Mouse (Mus musculus) heart, adult 2 months (tissue): ENCODE data around the gene Whamm. TPM values are rescaled to one million over a fixed set of nuclear protein-coding genes. Genes with fewer than 3 reads are reported as not detected.

ENCODE experiments used
- DNase-seq, 2 experiments: peaks; one replicate each; pipeline ENCODE4 v3.0.0; 2021
- H3K27ac ChIP-seq: fragments of 200-600 bp; 2 replicates; pipeline ENCODE4 v1.8.1; 2022
- H3K27me3 ChIP-seq: fragments of 200-500 bp; 2 replicates; pipeline ENCODE4 v1.6.1; 2012; ENCODE audit warnings: mild to moderate bottlenecking, low read length, inconsistent platforms, mixed read lengths; ENCODE audit not compliant: control insufficient read depth, insufficient read depth
- H3K36me3 ChIP-seq: fragments of 200-500 bp; 2 replicates; pipeline ENCODE4 v1.6.1; 2012; ENCODE audit warnings: low read length, inconsistent platforms; ENCODE audit not compliant: control insufficient read depth, insufficient read depth
- H3K4me1 ChIP-seq: fragments of 200-500 bp; 2 replicates; pipeline ENCODE4 v1.6.1; 2011; ENCODE audit warnings: low read length; ENCODE audit not compliant: control insufficient read depth, insufficient read depth
- H3K4me3 ChIP-seq: fragments of 200-600 bp; 2 replicates; pipeline ENCODE4 v1.8.1; 2022
- H3K79me2 ChIP-seq: fragments of 200-500 bp; replicated peaks from 2 replicates; pipeline ENCODE4 v1.6.1; 2012; ENCODE audit warnings: mild to moderate bottlenecking, inconsistent platforms, low read length, moderate library complexity, mixed read lengths; ENCODE audit not compliant: control insufficient read depth, insufficient read depth
- H3K9ac ChIP-seq: fragments of 200-500 bp; 2 replicates; pipeline ENCODE4 v1.6.1; 2012; ENCODE audit warnings: low read depth, mild to moderate bottlenecking, control low read depth, inconsistent platforms, low read length, mixed read lengths
- CTCF ChIP-seq: fragments of 200-600 bp; IDR thresholded peaks from 2 replicates; pipeline ENCODE4 v1.8.1; 2022; ENCODE audit warnings: antibody characterized with exemption, mild to moderate bottlenecking, moderate library complexity
- EP300 ChIP-seq: fragments of 200-500 bp; IDR thresholded peaks from 2 replicates; pipeline ENCODE4 v1.6.1; 2011; ENCODE audit warnings: low read depth, low read length, control low read depth; ENCODE audit not compliant: insufficient read depth
- POLR2A ChIP-seq: fragments of 200-500 bp; IDR thresholded peaks from 2 replicates; pipeline ENCODE4 v1.6.1; 2011; ENCODE audit warnings: mild to moderate bottlenecking, low read depth, low read length, control low read depth; ENCODE audit not compliant: insufficient read depth
- WGBS: fragments of 180-500 bp; shearing (Covaris S2); methylation state at CpG from one replicate; pipeline ENCODE4 v1.1.7; 2018; 5-methylcytosine and 5-hydroxymethylcytosine counted together
- intact Hi-C: fragments of 180-260 bp; cut with DNase I; formaldehyde crosslinking; loops from one replicate; pipeline ENCODE4 v1.15.1; 2025
- long read RNA-seq: library from polyadenylated mRNA; stranded (forward); transcript quantifications from one replicate; pipeline ENCODE4 v2.0.0, GENCODE M21; 2021
- polyA plus RNA-seq: library from polyadenylated mRNA; depleted of rRNA; stranded (reverse); fragments of >200 nt; gene quantifications from 2 replicates; pipeline ENCODE4 v1.2.3, GENCODE M21; 2012; rRNA removed
- total RNA-seq, 2 experiments: library from RNA; stranded (reverse); gene quantifications; 2 replicates each; pipeline ENCODE4 v1.2.3; 2021

The Whamm gene
- 1 to 10 TPM; 7.2 to 7.8 TPM for total RNA-seq
- 7.7 and 9.2 TPM in 2 replicates for polyA plus RNA-seq
- long read RNA-seq, partial matches to known transcripts, result 11 of 16 reads
- long read RNA-seq, other reads (novel, unspliced or antisense), result 2 of 16 reads

DNA sequence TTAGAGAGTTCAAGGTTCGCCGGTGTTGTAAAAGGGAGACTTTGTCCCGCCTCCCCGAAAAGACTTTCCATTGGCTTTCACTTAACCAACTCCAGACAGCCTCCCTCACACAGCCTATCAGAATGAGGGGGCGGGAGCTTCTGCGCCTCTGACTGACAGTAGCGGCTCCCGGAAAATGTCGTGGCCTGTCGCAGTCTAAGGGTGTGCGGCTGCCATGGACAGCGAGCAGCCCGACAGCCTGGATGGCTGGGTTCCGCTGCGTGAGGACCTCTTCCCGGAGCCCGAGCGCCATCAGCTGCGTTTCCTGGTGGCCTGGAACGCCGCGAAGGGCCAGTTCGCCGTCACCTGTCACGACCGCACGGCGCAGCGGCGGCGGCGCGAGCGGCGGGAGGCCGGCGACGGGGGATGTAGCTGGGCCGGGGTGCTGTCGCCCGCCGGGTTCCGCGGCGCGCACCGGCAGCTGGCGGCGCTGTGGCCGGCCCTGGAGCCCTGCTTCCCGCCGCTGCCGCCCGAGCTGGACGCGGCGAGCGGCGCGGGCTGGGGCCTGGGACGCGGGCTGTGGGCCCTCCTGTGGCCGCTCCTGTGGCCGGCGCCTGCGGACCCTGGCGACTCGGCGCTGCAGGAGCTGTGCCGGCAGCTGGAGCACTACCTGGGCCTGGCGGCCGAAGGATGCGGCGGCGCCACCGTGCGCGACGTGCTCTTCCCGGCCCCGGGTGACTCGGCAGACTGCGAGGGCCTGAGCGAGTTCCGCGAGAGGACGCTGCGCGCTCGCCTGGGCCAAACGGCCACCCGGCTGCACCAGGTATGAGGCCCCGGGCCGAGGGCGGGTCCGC is at the start of gene Whamm:
Gene Whamm, plus strand, starts transcription at position 159 of the 833 bp plus-strand sequence.
- H3K27me3 ChIP-seq, result no peaks in the 10 kb centered on the region
- H3K4me1 ChIP-seq, result peaks cover 12% of the 10 kb centered on the region
- H3K36me3 ChIP-seq, result peaks cover 8% of the 10 kb centered on the region
- intact Hi-C loops, result loop anchor here (1.0 to 10.0 kb wide), 3 partner anchors 48 to 407 kb away; partner anchors contain the start of gene Cpeb1
- DNase-seq, result peak; percentile 92 to 95
- peaks cover 9% of the 10 kb centered on the region for H3K79me2 ChIP-seq
- H3K27ac ChIP-seq, result peak within 1 kb of the TSS; percentile 94
- TF ChIP-seq CTCF, result peak; percentile 31
- 0 out of 2 replicates have a peak, but pooled peaks have one; percentile 64 for TF ChIP-seq EP300
- TF ChIP-seq POLR2A, result peak; percentile 97
- WGBS, result under 1% methylated on average over 84 of the region's 96 CpGs
- H3K9ac ChIP-seq, result peak within 1 kb of the TSS; percentile 98
- H3K4me3 ChIP-seq, result peak within 1 kb of the TSS; percentile 96

DNA sequence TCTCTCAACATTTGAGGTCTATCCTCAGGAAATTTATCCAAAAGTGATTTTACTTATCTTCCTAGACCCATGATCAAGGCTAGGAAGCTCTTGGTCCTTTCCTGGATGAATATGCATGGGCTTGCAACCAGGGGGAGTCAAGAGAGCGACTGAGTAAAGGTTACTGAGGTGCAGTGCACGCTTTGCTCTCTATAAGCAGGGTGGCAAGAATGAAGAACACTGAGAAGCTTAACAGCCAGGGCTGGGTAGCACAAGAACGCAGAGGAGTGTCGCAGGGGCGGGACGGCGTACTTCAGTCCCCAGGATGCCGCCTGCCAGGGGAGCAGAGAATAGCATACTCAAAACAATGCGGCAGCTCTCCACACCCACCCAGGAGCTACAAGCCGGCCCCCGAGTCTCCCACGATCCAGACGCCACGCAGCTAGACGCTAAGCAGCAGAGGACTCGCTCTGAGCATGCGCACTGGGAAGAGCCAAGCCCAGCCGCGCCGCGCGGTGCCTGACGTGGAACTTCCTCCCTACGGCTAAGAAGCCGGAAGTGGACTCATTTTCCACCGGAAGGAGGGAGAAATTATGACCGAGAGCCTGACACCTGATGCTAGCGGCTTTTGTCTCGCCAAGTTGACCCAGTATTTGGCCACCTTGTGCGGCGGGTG is 47.9 kb upstream of the Whamm start:
- peaks cover 3% of the 10 kb centered on the region for H3K36me3 ChIP-seq

DNA sequence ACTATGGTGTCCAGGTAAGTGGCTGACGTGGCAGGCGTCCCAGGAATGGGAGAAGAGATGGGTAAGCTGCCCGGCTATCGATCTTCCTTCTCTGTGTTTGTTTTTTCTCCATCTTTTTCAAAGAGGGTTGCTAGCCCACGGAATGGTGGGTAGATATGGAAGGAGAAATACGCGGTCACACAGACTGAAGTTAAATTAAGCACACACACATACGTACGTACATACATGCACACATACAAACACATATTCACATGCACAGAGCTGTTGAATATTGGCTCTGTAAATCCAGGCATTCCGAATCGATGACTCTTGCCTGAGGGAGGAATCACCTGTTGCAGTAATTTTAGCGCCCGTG is 47.4 kb upstream of the Whamm start:
- Histone ChIP-seq H3K79me2 (peaks cover 4% of the 10 kb centered on the region), H3K4me3 (peak overlapping the region; percentile 81), H3K36me3 (peaks cover 3% of the 10 kb centered on the region), H3K9ac (peak overlapping the region; percentile 71), H3K4me1 (peaks cover 3% of the 10 kb centered on the region; the same call in 1 of the 2 replicates), H3K27ac (peak overlapping the region; percentile 87), H3K27me3 (no peaks in the 10 kb centered on the region)
- 2% methylated on average over 13 of the region's 13 CpGs for WGBS
- intact Hi-C loops, result loop anchor here (1.0 to 5.0 kb wide), 2 partner anchors 48 to 176 kb away; partner anchors contain the start of genes Rps17 and Whamm
- TF ChIP-seq EP300, result no peak
- no peak for TF ChIP-seq POLR2A
- no peak for TF ChIP-seq CTCF
- DNase-seq, result no peak

More for the DNA sequence above, 47.9 kb upstream of the Whamm start:
- Histone ChIP-seq H3K9ac (peak overlapping the region; percentile 71), H3K4me1 (peaks cover 3% of the 10 kb centered on the region; the same call in 1 of the 2 replicates), H3K4me3 (peak overlapping the region; percentile 81), H3K79me2 (peaks cover 4% of the 10 kb centered on the region), H3K27me3 (no peaks in the 10 kb centered on the region), H3K27ac (peak overlapping the region; percentile 87)
- intact Hi-C loops, result loop anchor here (1.0 to 5.0 kb wide), 2 partner anchors 48 to 176 kb away; partner anchors contain the start of genes Rps17 and Whamm
- TF ChIP-seq CTCF (peak; percentile 43), EP300 (peak; percentile 84), POLR2A (peak; percentile 96)
- peak; percentile 87 to 92 for DNase-seq
- WGBS, result under 1% methylated on average over 31 of the region's 31 CpGs

DNA sequence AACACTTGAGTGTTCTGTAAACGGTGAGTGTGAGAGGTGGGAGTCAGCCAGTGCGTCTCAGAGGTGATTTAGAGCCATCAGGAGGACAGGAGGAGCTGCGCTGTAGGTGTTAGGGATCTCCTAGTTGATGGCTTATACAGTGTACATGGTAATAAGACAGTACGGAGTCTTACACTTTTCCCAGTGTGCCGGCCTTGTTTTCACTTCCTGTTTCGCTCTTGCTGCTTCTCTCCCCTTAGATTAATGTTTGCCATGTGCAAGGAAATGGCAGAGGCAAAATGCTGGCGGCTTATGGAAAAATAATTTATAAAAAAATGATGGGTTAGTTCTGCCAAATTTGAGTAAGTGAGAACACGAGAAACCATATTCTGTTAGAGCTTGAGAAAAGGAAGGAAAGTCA is 42.1 kb upstream of the Whamm start:
- Histone ChIP-seq H3K4me1 (peaks cover 1% of the 10 kb centered on the region; the same call in 1 of the 2 replicates), H3K27me3 (no peaks in the 10 kb centered on the region), H3K4me3 (no peak overlapping the region), H3K36me3 (peaks cover 3% of the 10 kb centered on the region), H3K27ac (no peak overlapping the region), H3K79me2 (peaks cover 4% of the 10 kb centered on the region), H3K9ac (no peak overlapping the region)
- TF ChIP-seq EP300, result no peak
- TF ChIP-seq CTCF, result no peak
- no peak for TF ChIP-seq POLR2A
- intact Hi-C loops, result no loop called here
- WGBS, result 85% methylated on average over 8 of the region's 8 CpGs
- no peak for DNase-seq

DNA sequence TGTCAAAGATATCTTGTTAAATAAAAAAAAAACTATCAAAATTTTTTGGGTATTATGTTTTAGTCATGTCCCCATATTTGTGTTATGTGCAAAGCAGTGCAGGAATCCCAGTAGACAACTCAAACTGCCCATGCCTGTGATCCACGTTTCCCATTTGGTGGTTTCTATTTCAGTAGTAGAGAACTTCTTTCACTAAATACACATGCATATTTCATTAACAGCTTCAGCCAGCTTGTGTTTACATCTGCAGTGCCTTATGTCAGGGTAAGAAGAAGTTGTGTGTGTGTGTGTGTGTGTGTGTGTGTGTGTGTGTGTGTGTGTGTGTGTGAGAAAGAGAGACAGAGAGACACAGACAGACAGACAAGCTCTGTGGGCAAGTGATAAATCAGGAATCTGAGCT is 39.6 kb upstream of the Whamm start:
- no peak for TF ChIP-seq POLR2A
- Histone ChIP-seq H3K27ac (no peak overlapping the region), H3K4me1 (no peaks in the 10 kb centered on the region), H3K4me3 (no peak overlapping the region), H3K79me2 (peaks cover 2% of the 10 kb centered on the region; the same call in 1 of the 2 replicates), H3K27me3 (no peaks in the 10 kb centered on the region), H3K9ac (no peak overlapping the region), H3K36me3 (no peaks in the 10 kb centered on the region; the same call in 1 of the 2 replicates)
- intact Hi-C loops, result no loop called here
- no peak for DNase-seq
- WGBS, result 62% methylated on average over 1 of the region's 1 CpGs
